Mouse (Mus musculus) kidney, adult 2 months (tissue): Measurements from ENCODE around the gene Tln1. TPM values are rescaled to one million over a fixed set of nuclear protein-coding genes. Genes with fewer than 3 reads are reported as not detected.

Experiments
- DNase-seq: peaks from one replicate; pipeline ENCODE4 v3.0.0; 2021
- H3K27ac ChIP-seq: fragments of 200-500 bp; 2 replicates; pipeline ENCODE4 v1.5.1; 2012; ENCODE audit warnings: low read depth, low read length, control low read depth, inconsistent platforms; ENCODE audit not compliant: insufficient read depth
- H3K27me3 ChIP-seq: fragments of 200-500 bp; replicated peaks from 2 replicates; pipeline ENCODE4 v1.6.1; 2012; ENCODE audit warnings: mild to moderate bottlenecking, moderate library complexity, low read length, inconsistent platforms; ENCODE audit not compliant: control insufficient read depth, insufficient read depth
- H3K36me3 ChIP-seq: fragments of 200-500 bp; 2 replicates; pipeline ENCODE4 v1.6.1; 2012; ENCODE audit warnings: mild to moderate bottlenecking, moderate library complexity, low read length, inconsistent platforms; ENCODE audit not compliant: control insufficient read depth, insufficient read depth
- H3K4me1 ChIP-seq: fragments of 200-500 bp; 2 replicates; pipeline ENCODE4 v1.6.1; 2011; ENCODE audit warnings: low read length; ENCODE audit not compliant: control insufficient read depth, insufficient read depth
- H3K4me3 ChIP-seq: fragments of 200-500 bp; 2 replicates; pipeline ENCODE4 v1.5.1; 2011; ENCODE audit warnings: mild to moderate bottlenecking, low read depth, low read length, control low read depth; ENCODE audit not compliant: insufficient read depth
- CTCF ChIP-seq: fragments of 200-500 bp; conservative IDR thresholded peaks from 2 replicates; pipeline ENCODE4 v1.5.1; 2011; ENCODE audit warnings: low read depth, mild to moderate bottlenecking, control low read depth, low read length, moderate library complexity, mixed read lengths; ENCODE audit not compliant: insufficient read depth, insufficient read length
- POLR2A ChIP-seq: fragments of 200-500 bp; IDR thresholded peaks from one replicate; pipeline ENCODE4 v1.6.1; 2011; ENCODE audit warnings: low read depth, low read length, control low read depth
- WGBS: fragments of 180-500 bp; shearing (Covaris S2); methylation state at CpG from one replicate; pipeline ENCODE4 v1.1.7; 2018; 5-methylcytosine and 5-hydroxymethylcytosine counted together
- polyA plus RNA-seq: library from polyadenylated mRNA; depleted of rRNA; stranded (reverse); fragments of >200 nt; gene quantifications from 2 replicates; pipeline ENCODE4 v1.2.3, GENCODE M21; 2012

Tln1 gene
- polyA plus RNA-seq, 1 experiment = 92.1 TPM

DNA sequence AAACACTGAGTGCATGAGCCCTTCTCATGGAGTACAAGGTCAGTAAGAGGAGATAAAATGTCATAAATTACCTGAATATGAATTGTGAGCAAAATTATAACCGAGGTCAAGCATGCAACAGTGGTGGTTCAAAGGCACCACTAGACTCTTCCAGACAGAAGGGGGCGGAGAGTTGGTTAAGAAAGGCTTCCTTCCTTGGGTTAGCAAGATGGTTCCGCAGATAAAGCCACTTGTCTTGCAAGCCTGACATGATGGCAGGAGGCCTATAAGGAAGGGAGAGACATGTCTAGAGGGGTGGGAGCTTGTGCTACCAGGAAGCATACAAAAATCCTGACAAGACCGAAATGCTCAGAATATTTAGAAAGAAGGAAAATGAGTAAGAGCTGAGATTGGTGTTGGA is 58.2 kb downstream of the Tln1 start:
- Histone ChIP-seq H3K4me3 (no peak overlapping the region), H3K36me3 (no peaks in the 10 kb centered on the region), H3K27ac (peak overlapping the region; percentile 44; the same call in 1 of the 2 replicates), H3K27me3 (no peaks in the 10 kb centered on the region), H3K4me1 (peaks cover 25% of the 10 kb centered on the region)
- no peak for TF ChIP-seq POLR2A
- no peak for TF ChIP-seq CTCF
- 75% methylated on average over 4 of the region's 4 CpGs for WGBS
- no peak for DNase-seq

- H3K27me3 ChIP-seq = no peaks in the 10 kb centered on the region
- WGBS = 59% methylated on average over 6 of the region's 6 CpGs
- peak; percentile 78 for DNase-seq
- TF ChIP-seq POLR2A = no peak
- no peak for TF ChIP-seq CTCF
- H3K36me3 ChIP-seq = no peaks in the 10 kb centered on the region
- peaks cover 27% of the 10 kb centered on the region; the same call in 1 of the 2 replicates for H3K4me1 ChIP-seq
- peak overlapping the region; percentile 74 for H3K27ac ChIP-seq
- no peak overlapping the region for H3K4me3 ChIP-seq
Measured at GRCm38 (mm10) chr4:43503506-43503905, 59.0 kb downstream of the Tln1 start.

GRCm38 (mm10) chr4:43503041-43503440 is 59.5 kb downstream of the Tln1 start:
- 54% methylated on average over 2 of the region's 2 CpGs for WGBS
- DNase-seq = peak; percentile 93

DNA sequence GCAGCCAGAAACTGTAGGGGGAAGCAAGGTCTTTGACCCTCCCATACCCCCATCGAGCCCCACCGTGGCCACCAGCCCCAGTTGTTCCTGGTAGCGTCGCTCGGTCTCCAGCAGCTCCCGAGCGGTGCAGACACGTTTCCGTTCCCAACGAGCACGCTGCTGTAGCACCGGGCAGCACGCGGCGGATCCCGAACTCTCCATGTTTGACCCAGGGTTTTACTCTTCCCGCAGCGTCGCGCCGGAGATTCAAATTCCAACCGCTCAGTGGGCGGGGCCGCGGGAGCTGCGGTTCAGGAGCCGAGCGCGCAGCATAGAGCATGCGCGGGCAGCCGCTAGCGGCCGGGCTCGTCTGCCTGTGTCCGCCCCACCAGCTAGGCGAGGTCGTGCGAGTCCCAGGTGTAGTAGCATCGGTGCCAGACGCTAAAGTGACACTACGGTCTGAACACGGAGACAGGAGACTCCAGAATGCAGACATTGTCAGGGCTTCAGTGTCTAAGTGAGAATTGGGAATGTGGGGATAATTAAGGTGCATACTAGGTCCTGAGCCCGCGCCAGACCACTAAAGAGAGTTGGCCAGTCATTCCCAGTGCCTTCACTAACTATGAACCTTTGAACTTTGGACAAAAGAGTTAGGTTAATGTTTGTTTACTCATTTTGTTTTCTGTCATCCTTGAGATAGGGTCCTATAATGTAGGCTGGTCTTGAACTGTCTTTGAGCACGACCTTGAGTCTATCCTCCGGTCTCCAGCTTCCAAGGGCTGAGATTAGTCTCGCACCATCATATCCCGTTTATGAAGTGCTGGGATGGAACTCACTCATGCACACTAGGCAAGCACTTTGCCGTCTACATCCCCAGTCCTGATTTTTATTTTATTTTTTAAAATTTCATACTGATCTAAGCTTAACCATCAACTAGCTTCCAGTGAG is 62.8 kb downstream of the Tln1 start, which contains the start of gene Arhgef39:
Gene Arhgef39 (minus strand): TSS at position 289 of the 927 bp plus-strand sequence.
- WGBS = 5% methylated on average over 50 of the region's 50 CpGs
- H3K4me3 ChIP-seq = peak within 1 kb of the TSS; percentile 53
- H3K36me3 ChIP-seq = no peaks in the 10 kb centered on the region
- H3K27ac ChIP-seq = peak within 1 kb of the TSS; percentile 75
- H3K27me3 ChIP-seq = no peaks in the 10 kb centered on the region
- H3K4me1 ChIP-seq = peaks cover 41% of the 10 kb centered on the region; the same call in 1 of the 2 replicates
- TF ChIP-seq POLR2A (no peak), CTCF (no peak)
- peak; percentile 93 for DNase-seq

More at GRCm38 (mm10) chr4:43503041-43503440, 59.5 kb downstream of the Tln1 start:
- Histone ChIP-seq H3K36me3 (no peaks in the 10 kb centered on the region), H3K4me1 (peaks cover 30% of the 10 kb centered on the region; the same call in 1 of the 2 replicates), H3K27ac (peak overlapping the region; percentile 74), H3K27me3 (no peaks in the 10 kb centered on the region), H3K4me3 (no peak overlapping the region)
- TF ChIP-seq POLR2A (no peak), CTCF (no peak)

DNA sequence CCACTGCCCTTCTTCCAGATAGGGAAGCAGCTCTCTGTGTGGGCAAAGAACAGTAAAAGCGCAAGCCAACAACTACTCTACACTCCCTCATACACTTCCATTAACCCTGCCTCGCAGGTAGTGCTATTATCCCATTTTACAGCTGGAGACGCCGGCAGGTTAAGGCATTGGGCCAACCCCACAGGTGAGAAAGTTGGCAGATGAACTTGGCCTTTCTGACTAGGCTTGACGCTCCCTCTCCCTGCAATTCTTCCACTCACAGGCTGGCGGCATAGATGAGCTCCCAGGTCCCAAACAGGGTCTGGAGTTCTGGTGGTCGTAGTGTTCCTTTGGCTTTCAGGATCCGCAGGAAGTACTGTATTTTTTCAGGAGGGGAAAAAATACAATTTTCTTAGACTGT is 63.5 kb downstream of the Tln1 start:
- TF ChIP-seq CTCF = peak; percentile 39
- TF ChIP-seq POLR2A = no peak
- H3K4me3 ChIP-seq = peak overlapping the region; percentile 21
- H3K27me3 ChIP-seq = no peaks in the 10 kb centered on the region
- 18% methylated on average over 8 of the region's 8 CpGs for WGBS
- peaks cover 41% of the 10 kb centered on the region; the same call in 1 of the 2 replicates for H3K4me1 ChIP-seq
- peak overlapping the region; percentile 75 for H3K27ac ChIP-seq
- no peaks in the 10 kb centered on the region for H3K36me3 ChIP-seq
- DNase-seq = peak; percentile 68

DNA sequence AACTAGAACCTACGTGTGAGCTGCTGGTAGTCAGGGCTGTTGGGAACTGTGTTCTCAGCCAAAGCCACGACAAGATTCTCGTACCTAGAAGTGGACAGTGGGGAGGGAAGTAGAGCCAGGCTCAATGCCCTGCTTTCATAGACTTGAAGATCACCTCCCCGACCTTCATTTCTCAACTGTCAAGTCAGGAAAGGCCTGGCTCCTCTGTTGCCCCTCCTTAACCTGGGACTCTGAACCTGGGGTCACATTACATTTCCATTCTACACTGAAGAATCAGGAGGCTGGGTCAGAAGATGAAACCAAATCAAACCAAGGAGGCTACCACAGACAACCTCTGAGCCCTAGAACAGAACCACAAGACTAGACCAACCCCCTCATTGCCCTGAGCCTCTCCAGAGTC is 64.5 kb downstream of the Tln1 start:
- H3K36me3 ChIP-seq = no peaks in the 10 kb centered on the region
- H3K4me3 ChIP-seq = no peak overlapping the region
- WGBS = 52% methylated on average over 4 of the region's 4 CpGs
- peaks cover 36% of the 10 kb centered on the region; the same call in 1 of the 2 replicates for H3K4me1 ChIP-seq
- no peaks in the 10 kb centered on the region for H3K27me3 ChIP-seq
- no peak for TF ChIP-seq CTCF
- no peak for TF ChIP-seq POLR2A
- H3K27ac ChIP-seq = peak overlapping the region; percentile 91
- peak; percentile 69 for DNase-seq

DNA sequence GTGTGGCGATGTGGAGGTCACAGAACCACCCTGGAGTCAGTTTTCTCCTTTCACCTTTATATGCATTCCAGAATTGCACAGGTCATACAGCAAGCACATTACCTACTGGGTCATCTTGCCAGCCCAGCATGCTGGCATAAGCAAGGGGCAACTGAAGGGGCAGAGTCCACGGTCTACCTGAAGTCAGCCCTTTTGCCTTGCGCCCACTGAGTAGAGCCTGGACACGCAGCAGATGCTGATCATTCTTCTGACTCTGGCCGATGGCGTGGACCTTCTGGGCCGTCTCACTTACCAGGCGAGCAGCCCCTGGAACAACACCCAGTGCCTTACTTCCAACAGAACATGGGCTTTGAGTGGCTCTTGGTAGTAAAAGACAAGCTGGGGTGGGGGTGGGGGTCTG is 65.1 kb downstream of the Tln1 start:
- Histone ChIP-seq H3K4me3 (no peak overlapping the region), H3K4me1 (peaks cover 36% of the 10 kb centered on the region; the same call in 1 of the 2 replicates), H3K27me3 (no peaks in the 10 kb centered on the region), H3K36me3 (no peaks in the 10 kb centered on the region), H3K27ac (peak overlapping the region; percentile 91)
- peak; percentile 52 for TF ChIP-seq POLR2A
- TF ChIP-seq CTCF = no peak
- 64% methylated on average over 8 of the region's 8 CpGs for WGBS
- peak; percentile 81 for DNase-seq
